Mouse (Mus musculus) stomach, embryonic 15.5 days (tissue): ENCODE measurements around the gene Aldh18a1. TPM values are rescaled to one million over a fixed set of nuclear protein-coding genes. Genes with fewer than 3 reads are reported as not detected.

Source experiments
- ATAC-seq: fragments of 200-750 bp; cut with Nextera tagmentation; 2 replicates; pipeline ENCODE4 v1.8.0; 2017; ENCODE audit warnings: low read depth, moderate number of reproducible peaks, moderate TSS enrichment; ENCODE audit not compliant: insufficient read depth, low FRiP score
- H3K27ac ChIP-seq: fragments of 300-500 bp; sonication (generic); 2 replicates; pipeline ENCODE4 v1.5.1; 2015; ENCODE audit warnings: mild to moderate bottlenecking, inconsistent platforms
- H3K27me3 ChIP-seq: fragments of 300-500 bp; sonication (generic); replicated peaks from 2 replicates; pipeline ENCODE4 v1.6.1; 2015; ENCODE audit warnings: inconsistent platforms
- H3K36me3 ChIP-seq: fragments of 300-500 bp; sonication (generic); 2 replicates; pipeline ENCODE4 v1.6.1; 2015; ENCODE audit warnings: inconsistent platforms
- H3K4me1 ChIP-seq: fragments of 300-500 bp; sonication (generic); 2 replicates; pipeline ENCODE4 v1.6.1; 2015; ENCODE audit warnings: inconsistent platforms
- H3K4me2 ChIP-seq: fragments of 300-500 bp; sonication (generic); 2 replicates; pipeline ENCODE4 v1.6.1; 2015; ENCODE audit warnings: mild to moderate bottlenecking, inconsistent platforms
- H3K4me3 ChIP-seq: fragments of 300-500 bp; sonication (generic); replicated peaks from 2 replicates; pipeline ENCODE4 v1.5.1; 2015; ENCODE audit warnings: inconsistent platforms
- H3K9ac ChIP-seq: fragments of 300-500 bp; sonication (generic); 2 replicates; pipeline ENCODE4 v1.6.1; 2015; ENCODE audit warnings: inconsistent platforms
- H3K9me3 ChIP-seq: fragments of 300-500 bp; sonication (generic); 2 replicates; pipeline ENCODE4 v1.6.1; 2016; ENCODE audit warnings: inconsistent platforms
- WGBS: fragments of 180-500 bp; shearing (Covaris S2); methylation state at CpG from one replicate; pipeline ENCODE4 v1.1.7; 2015; 5-methylcytosine and 5-hydroxymethylcytosine counted together
- polyA plus RNA-seq: library from polyadenylated mRNA; unstranded; fragments of >200 nt; fragmentation: Nextera tagmentation; extraction: Ambion mirVana; gene quantifications from 2 replicates; pipeline ENCODE4 v1.2.1, GENCODE M21; 2015

The Aldh18a1 gene
- polyA plus RNA-seq, 1 experiment from 2014 or later = 99.9 TPM

GRCm38 (mm10) chr19:40553014-40553789, 35.1 kb downstream of the Aldh18a1 start:
- no peak overlapping the region for H3K9ac ChIP-seq
- peaks cover 42% of the 10 kb centered on the region for H3K36me3 ChIP-seq
- 85% methylated on average over 14 of the region's 14 CpGs for WGBS
- 0 out of 2 replicates have a peak, but pooled peaks cover 3% of the 10 kb centered on the region for H3K4me1 ChIP-seq
- H3K27ac ChIP-seq = no peak overlapping the region; the same call in 1 of the 2 replicates
- H3K27me3 ChIP-seq = no peaks in the 10 kb centered on the region
- no peaks in the 10 kb centered on the region for H3K9me3 ChIP-seq
- H3K4me2 ChIP-seq = no peak overlapping the region
- H3K4me3 ChIP-seq = no peak overlapping the region
- peak; percentile 83 for ATAC-seq

- Histone ChIP-seq H3K4me3 (no peak overlapping the region), H3K9ac (no peak overlapping the region), H3K36me3 (peaks cover 12% of the 10 kb centered on the region; the same call in 1 of the 2 replicates), H3K4me1 (0 out of 2 replicates have a peak, but pooled peaks cover 1% of the 10 kb centered on the region), H3K9me3 (no peaks in the 10 kb centered on the region), H3K4me2 (no peak overlapping the region), H3K27me3 (no peaks in the 10 kb centered on the region), H3K27ac (peak overlapping the region; percentile 74)
- 47% methylated on average over 6 of the region's 6 CpGs for WGBS
- no peak for ATAC-seq
Observed at GRCm38 (mm10) chr19:40549516-40550135, 38.6 kb downstream of the Aldh18a1 start.

GRCm38 (mm10) chr19:40548796-40549515, 39.3 kb downstream of the Aldh18a1 start:
- no peak overlapping the region for H3K9ac ChIP-seq
- 34% methylated on average over 5 of the region's 5 CpGs for WGBS
- no peak for ATAC-seq

GRCm38 (mm10) chr19:40548386-40548785, 39.9 kb downstream of the Aldh18a1 start:
- Histone ChIP-seq H3K9me3 (no peaks in the 10 kb centered on the region), H3K4me2 (no peak overlapping the region), H3K36me3 (peaks cover 9% of the 10 kb centered on the region; the same call in 1 of the 2 replicates), H3K4me3 (no peak overlapping the region), H3K27ac (peak overlapping the region; percentile 74), H3K4me1 (no peaks in the 10 kb centered on the region), H3K27me3 (no peaks in the 10 kb centered on the region), H3K9ac (no peak overlapping the region)
- ATAC-seq = no peak
- 86% methylated on average over 6 of the region's 6 CpGs for WGBS

More at GRCm38 (mm10) chr19:40548796-40549515, 39.3 kb downstream of the Aldh18a1 start:
- Histone ChIP-seq H3K9me3 (no peaks in the 10 kb centered on the region), H3K4me1 (no peaks in the 10 kb centered on the region), H3K27ac (peak overlapping the region; percentile 74), H3K27me3 (no peaks in the 10 kb centered on the region), H3K4me3 (no peak overlapping the region), H3K4me2 (no peak overlapping the region), H3K36me3 (peaks cover 12% of the 10 kb centered on the region; the same call in 1 of the 2 replicates)

- no peak overlapping the region for H3K9ac ChIP-seq
- H3K4me2 ChIP-seq = no peak overlapping the region
- no peak overlapping the region for H3K27ac ChIP-seq
- ATAC-seq = no peak
- no peaks in the 10 kb centered on the region for H3K9me3 ChIP-seq
- H3K4me3 ChIP-seq = no peak overlapping the region
- H3K4me1 ChIP-seq = no peaks in the 10 kb centered on the region
- no peaks in the 10 kb centered on the region for H3K36me3 ChIP-seq
- H3K27me3 ChIP-seq = no peaks in the 10 kb centered on the region
- WGBS = 5% methylated on average over 3 of the region's 3 CpGs
Observed at GRCm38 (mm10) chr19:40544856-40545255, 43.4 kb downstream of the Aldh18a1 start.

GRCm38 (mm10) chr19:40542776-40543175, 45.5 kb downstream of the Aldh18a1 start:
- H3K9ac ChIP-seq = no peak overlapping the region
- H3K4me2 ChIP-seq = no peak overlapping the region
- ATAC-seq = no peak
- H3K27ac ChIP-seq = no peak overlapping the region
- H3K36me3 ChIP-seq = no peaks in the 10 kb centered on the region
- no peaks in the 10 kb centered on the region for H3K4me1 ChIP-seq
- H3K4me3 ChIP-seq = no peak overlapping the region
- H3K9me3 ChIP-seq = no peaks in the 10 kb centered on the region
- H3K27me3 ChIP-seq = no peaks in the 10 kb centered on the region
- WGBS = 69% methylated on average over 7 of the region's 7 CpGs

- no peaks in the 10 kb centered on the region for H3K4me1 ChIP-seq
- WGBS = 68% methylated on average over 6 of the region's 6 CpGs
- peak; percentile 79 for ATAC-seq
- no peaks in the 10 kb centered on the region for H3K9me3 ChIP-seq
- no peak overlapping the region for H3K27ac ChIP-seq
- H3K9ac ChIP-seq = no peak overlapping the region
- H3K4me2 ChIP-seq = no peak overlapping the region
- no peak overlapping the region for H3K4me3 ChIP-seq
- H3K27me3 ChIP-seq = no peaks in the 10 kb centered on the region
- no peaks in the 10 kb centered on the region for H3K36me3 ChIP-seq
Observed at GRCm38 (mm10) chr19:40536526-40536925, 51.7 kb downstream of the Aldh18a1 start.

GRCm38 (mm10) chr19:40532525-40532924, 55.7 kb downstream of the Aldh18a1 start:
- Histone ChIP-seq H3K4me2 (no peak overlapping the region), H3K4me3 (no peak overlapping the region), H3K36me3 (no peaks in the 10 kb centered on the region), H3K27ac (no peak overlapping the region), H3K4me1 (no peaks in the 10 kb centered on the region), H3K9me3 (no peaks in the 10 kb centered on the region), H3K27me3 (no peaks in the 10 kb centered on the region), H3K9ac (no peak overlapping the region)
- ATAC-seq = no peak
- 73% methylated on average over 5 of the region's 5 CpGs for WGBS

- Histone ChIP-seq H3K4me2 (no peak overlapping the region), H3K9ac (no peak overlapping the region), H3K36me3 (no peaks in the 10 kb centered on the region), H3K27me3 (no peaks in the 10 kb centered on the region), H3K27ac (no peak overlapping the region), H3K4me3 (no peak overlapping the region), H3K4me1 (no peaks in the 10 kb centered on the region), H3K9me3 (no peaks in the 10 kb centered on the region)
- ATAC-seq = no peak
- 76% methylated on average over 2 of the region's 2 CpGs for WGBS
Observed at GRCm38 (mm10) chr19:40530323-40530722, 57.9 kb downstream of the Aldh18a1 start.

- no peaks in the 10 kb centered on the region for H3K36me3 ChIP-seq
- H3K4me2 ChIP-seq = no peak overlapping the region
- no peak overlapping the region for H3K4me3 ChIP-seq
- H3K4me1 ChIP-seq = no peaks in the 10 kb centered on the region
- ATAC-seq = no peak
- H3K9me3 ChIP-seq = no peaks in the 10 kb centered on the region
- H3K27me3 ChIP-seq = no peaks in the 10 kb centered on the region
- no peak overlapping the region for H3K27ac ChIP-seq
- no peak overlapping the region for H3K9ac ChIP-seq
Observed at GRCm38 (mm10) chr19:40528254-40528653, 60.0 kb downstream of the Aldh18a1 start.

GRCm38 (mm10) chr19:40526367-40527014, 61.8 kb downstream of the Aldh18a1 start:
- WGBS = 80% methylated on average over 9 of the region's 9 CpGs
- no peaks in the 10 kb centered on the region for H3K9me3 ChIP-seq
- no peak for ATAC-seq

More at GRCm38 (mm10) chr19:40526367-40527014, 61.8 kb downstream of the Aldh18a1 start:
- Histone ChIP-seq H3K4me3 (no peak overlapping the region), H3K9ac (no peak overlapping the region), H3K27me3 (no peaks in the 10 kb centered on the region), H3K4me2 (no peak overlapping the region), H3K4me1 (no peaks in the 10 kb centered on the region), H3K27ac (no peak overlapping the region), H3K36me3 (no peaks in the 10 kb centered on the region)
